Mouse (Mus musculus) lung, embryonic 16.5 days (tissue): ENCODE results near the gene Nol4l. TPM values are rescaled to one million over a fixed set of nuclear protein-coding genes. Genes with fewer than 3 reads are reported as not detected.
"Not testable (repeated sequence)": the region's sequence is repeated elsewhere in the genome, so short reads cannot be mapped to it uniquely, and the experiment has no call there.

ENCODE experiments used
- ATAC-seq: fragments of 200-750 bp; cut with Nextera tagmentation; 2 replicates; pipeline ENCODE4 v1.8.0; 2017; ENCODE audit warnings: low read depth, mild to moderate bottlenecking, moderate library complexity
- H3K27ac ChIP-seq: fragments of 300-500 bp; sonication (generic); 2 replicates; pipeline ENCODE4 v1.5.1; 2014; ENCODE audit warnings: mild to moderate bottlenecking, control low read depth, low read length
- H3K27me3 ChIP-seq: fragments of 300-500 bp; sonication (generic); 2 replicates; pipeline ENCODE4 v1.6.1; 2014; ENCODE audit warnings: low read depth, low read length, mixed read lengths; ENCODE audit not compliant: control insufficient read depth, insufficient read depth
- H3K36me3 ChIP-seq: fragments of 300-500 bp; sonication (generic); 2 replicates; pipeline ENCODE4 v1.6.1; 2014; ENCODE audit warnings: low read length; ENCODE audit not compliant: control insufficient read depth, insufficient read depth
- H3K4me1 ChIP-seq: fragments of 300-500 bp; sonication (generic); replicated peaks from 2 replicates; pipeline ENCODE4 v1.6.1; 2014; ENCODE audit warnings: low read length, mixed read lengths; ENCODE audit not compliant: control insufficient read depth, insufficient read depth
- H3K4me2 ChIP-seq: fragments of 300-500 bp; sonication (generic); 2 replicates; pipeline ENCODE4 v1.6.1; 2014; ENCODE audit warnings: low read depth, low read length, control low read depth
- H3K4me3 ChIP-seq: fragments of 300-500 bp; sonication (generic); 2 replicates; pipeline ENCODE4 v1.5.1; 2014; ENCODE audit warnings: mild to moderate bottlenecking, low read length, control low read depth
- H3K9ac ChIP-seq: fragments of 300-500 bp; sonication (generic); 2 replicates; pipeline ENCODE4 v1.6.1; 2014; ENCODE audit warnings: low read length, control low read depth
- H3K9me3 ChIP-seq: fragments of 300-500 bp; sonication (generic); 2 replicates; pipeline ENCODE4 v1.6.1; 2016; ENCODE audit warnings: low read length; ENCODE audit not compliant: control insufficient read depth
- WGBS: fragments of 180-500 bp; shearing (Covaris S2); extraction: QIAGEN DNeasy Blood & Tissue Kit; methylation state at CpG from one replicate; pipeline ENCODE4 v1.1.7; 2014; 5-methylcytosine and 5-hydroxymethylcytosine counted together
- polyA plus RNA-seq: library from polyadenylated mRNA; unstranded; fragments of >200 nt; fragmentation: Nextera tagmentation; extraction: Ambion mirVana; gene quantifications from 2 replicates; pipeline ENCODE4 v1.2.1, GENCODE M21; 2015

The Nol4l gene
- polyA plus RNA-seq, 1 experiment from 2014 or later, result 8.9 TPM

- Histone ChIP-seq H3K4me3 (no peak overlapping the region), H3K27me3 (no peaks in the 10 kb centered on the region), H3K9me3 (no peaks in the 10 kb centered on the region), H3K4me2 (no peak overlapping the region), H3K27ac (no peak overlapping the region), H3K4me1 (no peaks in the 10 kb centered on the region; the same call in 1 of the 2 replicates), H3K36me3 (no peaks in the 10 kb centered on the region), H3K9ac (no peak overlapping the region)
- ATAC-seq, result no peak
- 69% methylated on average over 3 of the region's 3 CpGs for WGBS
These were observed 21.4 kb downstream of the Nol4l start for GRCm38 (mm10) chr2:153508405-153508804.

DNA sequence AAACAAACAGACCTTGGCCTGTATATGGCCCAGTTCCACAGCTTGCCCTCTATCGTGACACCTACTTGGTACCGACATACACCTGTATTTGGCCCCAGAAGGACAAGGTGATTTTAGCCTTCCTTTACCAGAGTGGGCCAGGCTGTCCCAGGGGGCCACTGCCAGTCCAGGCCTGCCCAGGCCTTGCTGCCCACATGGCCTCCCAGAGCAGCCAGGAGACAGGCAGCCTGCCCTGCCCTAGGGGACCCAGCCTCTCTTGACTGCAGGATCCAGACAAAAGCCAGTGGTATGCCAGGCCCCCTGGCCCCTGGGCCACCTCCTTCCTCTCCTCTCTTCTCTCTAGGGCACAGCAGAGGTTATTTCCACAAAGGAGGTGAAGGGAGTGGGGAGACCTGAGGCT, 21.8 kb downstream of the Nol4l start:
- no peak overlapping the region; the same call in 1 of the 2 replicates for H3K9ac ChIP-seq
- 96% methylated on average over 2 of the region's 2 CpGs for WGBS

GRCm38 (mm10) chr2:153506385-153506784, 23.4 kb downstream of the Nol4l start:
- Histone ChIP-seq H3K36me3 (no peaks in the 10 kb centered on the region), H3K4me1 (no peaks in the 10 kb centered on the region; the same call in 1 of the 2 replicates), H3K4me3 (no peak overlapping the region), H3K27me3 (no peaks in the 10 kb centered on the region), H3K9ac (no peak overlapping the region), H3K4me2 (no peak overlapping the region), H3K9me3 (no peaks in the 10 kb centered on the region), H3K27ac (no peak overlapping the region)
- ATAC-seq, result no peak
- WGBS, result 78% methylated on average over 5 of the region's 5 CpGs

More for the DNA sequence above, 21.8 kb downstream of the Nol4l start:
- no peaks in the 10 kb centered on the region for H3K27me3 ChIP-seq
- no peaks in the 10 kb centered on the region; the same call in 1 of the 2 replicates for H3K4me1 ChIP-seq
- no peaks in the 10 kb centered on the region for H3K36me3 ChIP-seq
- no peak overlapping the region for H3K4me2 ChIP-seq
- no peak for ATAC-seq
- H3K4me3 ChIP-seq, result no peak overlapping the region
- no peak overlapping the region for H3K27ac ChIP-seq
- H3K9me3 ChIP-seq, result no peaks in the 10 kb centered on the region

DNA sequence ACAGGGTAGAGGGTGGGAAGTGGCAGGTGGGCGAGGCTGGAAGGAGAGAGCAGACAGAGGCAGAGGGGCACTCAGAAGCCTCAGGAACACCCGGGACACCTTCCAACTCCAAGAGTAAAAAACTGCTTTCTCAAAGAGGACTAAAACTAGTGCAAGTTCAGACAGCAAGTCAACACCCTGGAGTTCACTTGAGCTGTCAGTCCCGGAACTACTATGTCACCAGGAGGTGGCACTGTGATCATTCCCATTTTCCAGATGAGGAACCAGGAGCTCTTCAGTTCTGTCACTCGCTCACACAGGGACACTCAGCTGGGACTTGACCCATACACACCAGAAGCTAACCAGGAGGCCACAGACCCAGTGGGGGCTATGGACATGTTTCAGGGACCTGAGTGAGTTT, 30.6 kb downstream of the Nol4l start:
- H3K9ac ChIP-seq, result no peak overlapping the region
- H3K4me3 ChIP-seq, result no peak overlapping the region
- no peak for ATAC-seq
- H3K9me3 ChIP-seq, result no peaks in the 10 kb centered on the region
- H3K36me3 ChIP-seq, result no peaks in the 10 kb centered on the region
- no peak overlapping the region for H3K4me2 ChIP-seq
- peaks cover 11% of the 10 kb centered on the region for H3K4me1 ChIP-seq
- H3K27ac ChIP-seq, result no peak overlapping the region
- WGBS, result 60% methylated on average over 4 of the region's 4 CpGs
- no peaks in the 10 kb centered on the region for H3K27me3 ChIP-seq

- no peak overlapping the region for H3K4me3 ChIP-seq
- H3K27me3 ChIP-seq, result peaks cover 2% of the 10 kb centered on the region; the same call in 1 of the 2 replicates
- no peak overlapping the region for H3K9ac ChIP-seq
- H3K4me2 ChIP-seq, result no peak overlapping the region
- no peaks in the 10 kb centered on the region for H3K9me3 ChIP-seq
- ATAC-seq, result no peak
- H3K36me3 ChIP-seq, result no peaks in the 10 kb centered on the region
- H3K4me1 ChIP-seq, result peaks cover 24% of the 10 kb centered on the region
- WGBS, result 52% methylated on average over 13 of the region's 13 CpGs
- no peak overlapping the region for H3K27ac ChIP-seq
These were observed 32.9 kb downstream of the Nol4l start for GRCm38 (mm10) chr2:153496898-153497297.

DNA sequence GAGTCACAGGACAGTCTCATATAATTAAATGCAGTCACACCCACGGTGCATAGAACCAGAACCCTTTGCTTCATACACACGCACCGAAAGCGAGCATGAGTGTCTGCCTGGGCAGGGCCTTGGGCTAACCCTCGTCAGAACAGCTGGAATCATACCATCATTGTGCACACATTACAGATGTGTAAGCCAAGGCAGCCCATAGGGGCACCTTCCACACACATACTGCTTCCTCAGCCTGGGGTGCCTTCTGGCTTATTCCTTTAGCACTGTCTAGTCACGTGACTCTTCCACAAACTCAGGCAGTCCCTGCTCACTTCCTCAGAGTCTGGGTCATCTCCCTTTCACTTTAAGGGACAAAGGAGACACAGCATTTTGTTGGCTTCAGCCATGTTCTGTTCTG, 33.5 kb downstream of the Nol4l start:
- no peak for ATAC-seq
- Histone ChIP-seq H3K9me3 (no peaks in the 10 kb centered on the region), H3K9ac (no peak overlapping the region), H3K27ac (no peak overlapping the region), H3K27me3 (peaks cover 5% of the 10 kb centered on the region; the same call in 1 of the 2 replicates), H3K36me3 (no peaks in the 10 kb centered on the region), H3K4me3 (no peak overlapping the region), H3K4me1 (peaks cover 24% of the 10 kb centered on the region), H3K4me2 (no peak overlapping the region)
- WGBS, result 82% methylated on average over 6 of the region's 6 CpGs

- H3K36me3 ChIP-seq, result no peaks in the 10 kb centered on the region
- 55% methylated on average over 4 of the region's 4 CpGs for WGBS
- no peak for ATAC-seq
- H3K4me3 ChIP-seq, result no peak overlapping the region
- H3K9ac ChIP-seq, result no peak overlapping the region
- H3K9me3 ChIP-seq, result no peaks in the 10 kb centered on the region
- peaks cover 5% of the 10 kb centered on the region; the same call in 1 of the 2 replicates for H3K27me3 ChIP-seq
- H3K4me1 ChIP-seq, result peaks cover 24% of the 10 kb centered on the region
- H3K4me2 ChIP-seq, result no peak overlapping the region
- H3K27ac ChIP-seq, result no peak overlapping the region
These were observed 34.0 kb downstream of the Nol4l start for GRCm38 (mm10) chr2:153495818-153496217.

- H3K9ac ChIP-seq, H3K4me2 ChIP-seq, H3K27me3 ChIP-seq, ATAC-seq, H3K36me3 ChIP-seq, H3K27ac ChIP-seq, H3K9me3 ChIP-seq, H3K4me3 ChIP-seq: not testable (repeated sequence)
- 86% methylated on average over 4 of the region's 4 CpGs for WGBS
- peaks cover 24% of the 10 kb centered on the region for H3K4me1 ChIP-seq
These were observed 34.4 kb downstream of the Nol4l start for GRCm38 (mm10) chr2:153495391-153495790.

DNA sequence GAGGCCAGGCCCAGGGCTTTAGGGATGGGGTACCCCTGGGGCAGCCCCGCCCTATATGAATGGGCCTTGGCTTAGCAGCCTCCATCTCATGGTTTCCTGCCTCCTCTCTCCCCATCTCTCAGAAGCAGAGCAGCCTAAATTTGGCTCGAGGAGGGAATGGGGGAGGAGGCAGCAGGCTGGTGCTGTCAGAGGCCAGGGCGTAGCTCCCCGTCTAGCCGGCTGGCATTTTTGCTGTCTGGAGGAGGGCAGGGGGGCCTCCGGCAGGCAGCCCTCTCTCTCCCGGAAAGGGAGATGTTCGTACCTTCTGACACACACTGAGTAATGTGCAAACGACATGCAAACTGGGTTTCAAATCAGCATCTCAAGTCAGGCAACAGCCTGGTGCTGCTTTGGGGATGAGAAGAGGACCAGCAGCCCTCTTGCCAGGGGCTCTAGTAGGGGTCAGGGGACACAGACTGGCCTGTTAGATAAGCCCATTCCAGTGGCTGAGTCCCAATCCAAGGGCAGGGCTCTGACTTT, 35.4 kb downstream of the Nol4l start:
- WGBS, result 28% methylated on average over 9 of the region's 9 CpGs
- Histone ChIP-seq H3K36me3 (no peaks in the 10 kb centered on the region), H3K27ac (no peak overlapping the region; the same call in none of the 2 replicates), H3K27me3 (peaks cover 5% of the 10 kb centered on the region; the same call in 1 of the 2 replicates), H3K9me3 (no peaks in the 10 kb centered on the region), H3K4me2 (no peak overlapping the region), H3K4me1 (peaks cover 24% of the 10 kb centered on the region), H3K9ac (0 out of 2 replicates have a peak overlapping the region, but pooled peaks have one; percentile 23), H3K4me3 (no peak overlapping the region)
- ATAC-seq, result peak; percentile 10
